Mouse (Mus musculus) cortical plate, adult 2 months (tissue): ENCODE measurements around the gene Adamts18. TPM values are rescaled to one million over a fixed set of nuclear protein-coding genes. Genes with fewer than 3 reads are reported as not detected.

Source experiments
- H3K27ac ChIP-seq: fragments of 200-500 bp; 2 replicates; pipeline ENCODE4 v1.5.1; 2012; ENCODE audit warnings: low read length, control low read depth, inconsistent platforms; ENCODE audit not compliant: insufficient read depth
- H3K4me1 ChIP-seq: fragments of 200-500 bp; 2 replicates; pipeline ENCODE4 v1.6.1; 2011; ENCODE audit warnings: low read length; ENCODE audit not compliant: control insufficient read depth, insufficient read depth
- H3K4me3 ChIP-seq: fragments of 200-500 bp; 2 replicates; pipeline ENCODE4 v1.5.1; 2011; ENCODE audit warnings: mild to moderate bottlenecking, low read length, control low read depth; ENCODE audit not compliant: insufficient read depth
- CTCF ChIP-seq: fragments of 200-500 bp; IDR thresholded peaks from 2 replicates; pipeline ENCODE4 v1.5.1; 2011; ENCODE audit warnings: mild to moderate bottlenecking, control low read depth, low read length; ENCODE audit not compliant: insufficient read depth; ENCODE audit errors: extremely low read depth
- POLR2A ChIP-seq: fragments of 200-500 bp; IDR thresholded peaks from 2 replicates; pipeline ENCODE4 v1.6.1; 2011; ENCODE audit warnings: mild to moderate bottlenecking, low read length, control low read depth; ENCODE audit not compliant: insufficient read depth; ENCODE audit errors: extremely low read depth
- polyA plus RNA-seq: library from polyadenylated mRNA; depleted of rRNA; stranded (reverse); fragments of >200 nt; gene quantifications from 2 replicates; pipeline ENCODE4 v1.2.3, GENCODE M21; 2012

Gene Adamts18
- polyA plus RNA-seq, 1 experiment, result 0.71 TPM

DNA sequence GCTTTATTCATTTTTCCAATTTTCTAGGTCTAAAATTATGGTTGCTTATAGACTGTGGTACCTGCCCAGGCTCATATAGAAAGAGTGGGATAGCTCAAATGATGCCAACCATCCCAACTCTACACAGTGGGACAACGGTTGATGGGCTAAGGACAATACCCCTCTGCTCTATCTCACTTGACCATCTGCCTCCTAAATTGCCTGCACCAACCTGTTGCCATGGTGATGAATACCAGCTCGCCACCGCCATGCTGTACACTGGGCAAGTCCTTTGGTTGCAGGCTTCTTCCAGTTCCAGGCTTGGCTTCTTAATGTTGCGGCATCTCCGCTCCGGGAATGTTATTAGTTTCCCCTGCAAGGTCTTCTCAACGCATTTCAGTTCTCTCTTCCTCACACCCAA is 143.6 kb downstream of the Adamts18 start:
- Histone ChIP-seq H3K4me1 (no peaks in the 10 kb centered on the region), H3K4me3 (no peak overlapping the region), H3K27ac (no peak overlapping the region)
- TF ChIP-seq POLR2A (no peak), CTCF (no peak)

DNA sequence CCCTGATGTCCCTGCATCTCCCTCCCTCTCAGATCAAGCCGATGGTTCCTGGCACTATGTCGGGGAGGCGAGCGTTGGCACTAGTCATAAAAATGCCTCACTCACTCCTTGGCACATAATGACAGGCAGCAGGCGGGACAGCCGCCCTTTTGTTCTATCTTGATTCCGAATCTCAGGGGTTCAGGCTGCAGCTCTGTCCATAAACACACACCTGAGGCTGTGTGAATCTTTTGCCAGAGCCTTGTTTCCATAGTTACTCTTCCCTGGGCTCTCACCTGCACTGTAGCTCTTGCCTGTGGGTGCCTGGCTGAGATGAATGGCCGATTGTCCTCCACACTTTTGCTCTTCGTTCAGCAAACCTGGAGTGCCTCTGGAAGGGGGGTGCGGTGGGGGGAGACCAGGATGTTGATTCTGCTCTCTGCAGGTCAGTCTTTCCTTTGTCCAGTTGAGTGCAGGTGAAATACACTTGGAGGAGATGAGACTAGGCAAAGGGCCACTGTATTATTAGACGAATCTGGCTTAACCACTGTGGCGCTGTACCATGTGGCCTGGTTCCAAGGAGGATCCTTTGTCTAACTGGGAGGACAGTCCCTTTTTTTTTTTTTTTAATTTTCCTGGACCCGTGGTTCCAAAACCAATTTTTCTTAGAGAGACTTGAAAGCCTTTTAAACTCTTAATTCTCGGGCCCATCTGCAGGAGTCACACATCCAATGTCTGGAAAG is 156.8 kb downstream of the Adamts18 start:
- no peak overlapping the region for H3K27ac ChIP-seq
- H3K4me3 ChIP-seq, result no peak overlapping the region
- H3K4me1 ChIP-seq, result no peaks in the 10 kb centered on the region
- TF ChIP-seq POLR2A (no peak), CTCF (no peak)

- H3K27ac ChIP-seq, result no peak overlapping the region
- H3K4me1 ChIP-seq, result no peaks in the 10 kb centered on the region
- no peak overlapping the region for H3K4me3 ChIP-seq
- no peak for TF ChIP-seq POLR2A
- no peak for TF ChIP-seq CTCF
Measured at GRCm38 (mm10) chr8:113688543-113688915, 160.0 kb downstream of the Adamts18 start.

- Histone ChIP-seq H3K27ac (no peak overlapping the region), H3K4me3 (no peak overlapping the region)
Measured at GRCm38 (mm10) chr8:113687889-113688542, 160.5 kb downstream of the Adamts18 start.

GRCm38 (mm10) chr8:113679361-113679760 is 169.2 kb downstream of the Adamts18 start:
- H3K4me3 ChIP-seq, result no peak overlapping the region
- H3K4me1 ChIP-seq, result no peaks in the 10 kb centered on the region
- TF ChIP-seq POLR2A (no peak), CTCF (no peak)
- H3K27ac ChIP-seq, result no peak overlapping the region

More at GRCm38 (mm10) chr8:113687889-113688542, 160.5 kb downstream of the Adamts18 start:
- H3K4me1 ChIP-seq, result no peaks in the 10 kb centered on the region
- TF ChIP-seq POLR2A (no peak), CTCF (no peak)

DNA sequence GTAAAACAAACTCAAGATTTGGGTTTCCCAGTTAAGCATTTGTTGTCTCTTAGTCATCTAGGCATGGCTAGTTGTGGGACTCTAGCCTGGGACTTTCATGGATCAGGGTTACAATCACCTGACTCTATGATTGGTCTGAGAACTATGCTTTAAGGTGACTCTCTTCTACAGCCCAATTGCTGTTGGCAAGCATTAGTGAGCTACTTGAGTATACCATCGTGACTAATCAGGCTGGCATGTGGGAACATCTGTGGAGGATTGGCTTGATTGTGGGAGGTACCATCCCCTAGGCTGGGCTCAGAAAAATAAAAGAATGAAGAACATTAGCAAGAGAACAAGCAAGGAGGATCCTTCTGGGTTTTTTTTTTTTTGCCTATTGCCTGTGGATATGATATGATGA is 171.7 kb downstream of the Adamts18 start:
- no peak overlapping the region for H3K4me3 ChIP-seq
- H3K27ac ChIP-seq, result no peak overlapping the region
- H3K4me1 ChIP-seq, result no peaks in the 10 kb centered on the region
- no peak for TF ChIP-seq POLR2A
- no peak for TF ChIP-seq CTCF

DNA sequence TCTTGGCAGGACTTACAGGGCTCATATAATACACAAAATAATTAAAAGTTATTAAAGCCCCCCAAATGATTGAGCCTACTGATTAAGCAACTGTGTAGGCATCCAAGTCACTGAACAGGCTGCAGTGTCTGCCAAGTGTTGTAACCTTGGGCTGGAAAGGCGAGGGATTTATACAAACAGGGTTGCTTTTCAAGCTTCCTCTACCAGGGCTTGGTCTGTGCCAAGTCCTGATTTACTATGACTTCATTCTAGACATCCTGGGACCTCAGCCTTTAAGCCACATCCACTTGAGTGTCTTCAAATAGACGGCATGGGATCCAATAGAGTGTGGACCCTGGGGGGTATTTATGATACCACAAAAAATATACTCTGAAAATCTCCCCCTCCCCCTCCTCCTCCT is 173.3 kb downstream of the Adamts18 start:
- H3K4me3 ChIP-seq, result no peak overlapping the region
- H3K4me1 ChIP-seq, result no peaks in the 10 kb centered on the region
- H3K27ac ChIP-seq, result no peak overlapping the region
- TF ChIP-seq CTCF, result no peak
- TF ChIP-seq POLR2A, result no peak

GRCm38 (mm10) chr8:113674611-113675010 is 173.9 kb downstream of the Adamts18 start:
- no peak for TF ChIP-seq POLR2A
- no peak for TF ChIP-seq CTCF
- Histone ChIP-seq H3K27ac (no peak overlapping the region), H3K4me3 (no peak overlapping the region), H3K4me1 (no peaks in the 10 kb centered on the region)

- no peak for TF ChIP-seq CTCF
- no peak for TF ChIP-seq POLR2A
Measured at GRCm38 (mm10) chr8:113673300-113673699, 175.2 kb downstream of the Adamts18 start.

DNA sequence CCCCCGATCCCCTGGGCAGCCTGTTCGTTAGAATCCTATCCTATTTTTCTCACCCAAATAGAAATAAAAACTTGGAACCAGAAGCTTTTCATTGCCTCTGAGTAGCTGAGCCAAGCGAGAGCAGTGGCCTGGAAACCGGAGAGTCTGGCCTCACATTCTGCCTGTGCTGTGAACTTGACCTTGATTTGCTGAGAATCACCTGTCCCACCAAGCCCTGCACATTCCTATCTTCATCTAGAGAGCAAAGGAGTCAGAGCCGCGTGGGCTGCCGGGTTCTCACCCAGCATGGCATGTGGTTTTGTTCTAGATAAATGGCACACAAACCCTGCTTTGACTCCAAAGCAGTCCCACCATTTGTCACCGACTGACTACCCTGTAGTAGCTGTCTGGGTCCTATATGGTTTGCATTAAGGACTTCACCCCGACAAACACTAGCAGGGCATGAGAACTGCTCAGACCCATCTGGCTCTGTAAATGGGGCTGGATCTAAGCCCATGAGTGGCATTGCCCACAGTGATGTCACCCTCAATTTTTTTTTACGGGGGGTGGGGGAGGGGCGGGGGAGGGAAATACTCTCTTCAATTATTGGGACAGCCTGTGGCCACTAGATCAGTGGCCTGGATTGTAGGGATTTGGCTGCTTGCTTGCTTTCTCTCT is 175.8 kb downstream of the Adamts18 start:
- Histone ChIP-seq H3K4me1 (no peaks in the 10 kb centered on the region), H3K4me3 (no peak overlapping the region), H3K27ac (no peak overlapping the region)
- no peak for TF ChIP-seq POLR2A
- TF ChIP-seq CTCF, result no peak

More at GRCm38 (mm10) chr8:113673300-113673699, 175.2 kb downstream of the Adamts18 start:
- H3K4me1 ChIP-seq, result no peaks in the 10 kb centered on the region
- H3K4me3 ChIP-seq, result no peak overlapping the region
- no peak overlapping the region for H3K27ac ChIP-seq
